Mouse (Mus musculus): Measurements from ENCODE around the gene Fam229b. TPM values are rescaled to one million over a fixed set of nuclear protein-coding genes. Genes with fewer than 3 reads are reported as not detected.

Fam229b gene
- polyA plus RNA-seq (2012; rRNA removed), result 2.3 and 3.3 TPM in 2 replicates

DNA sequence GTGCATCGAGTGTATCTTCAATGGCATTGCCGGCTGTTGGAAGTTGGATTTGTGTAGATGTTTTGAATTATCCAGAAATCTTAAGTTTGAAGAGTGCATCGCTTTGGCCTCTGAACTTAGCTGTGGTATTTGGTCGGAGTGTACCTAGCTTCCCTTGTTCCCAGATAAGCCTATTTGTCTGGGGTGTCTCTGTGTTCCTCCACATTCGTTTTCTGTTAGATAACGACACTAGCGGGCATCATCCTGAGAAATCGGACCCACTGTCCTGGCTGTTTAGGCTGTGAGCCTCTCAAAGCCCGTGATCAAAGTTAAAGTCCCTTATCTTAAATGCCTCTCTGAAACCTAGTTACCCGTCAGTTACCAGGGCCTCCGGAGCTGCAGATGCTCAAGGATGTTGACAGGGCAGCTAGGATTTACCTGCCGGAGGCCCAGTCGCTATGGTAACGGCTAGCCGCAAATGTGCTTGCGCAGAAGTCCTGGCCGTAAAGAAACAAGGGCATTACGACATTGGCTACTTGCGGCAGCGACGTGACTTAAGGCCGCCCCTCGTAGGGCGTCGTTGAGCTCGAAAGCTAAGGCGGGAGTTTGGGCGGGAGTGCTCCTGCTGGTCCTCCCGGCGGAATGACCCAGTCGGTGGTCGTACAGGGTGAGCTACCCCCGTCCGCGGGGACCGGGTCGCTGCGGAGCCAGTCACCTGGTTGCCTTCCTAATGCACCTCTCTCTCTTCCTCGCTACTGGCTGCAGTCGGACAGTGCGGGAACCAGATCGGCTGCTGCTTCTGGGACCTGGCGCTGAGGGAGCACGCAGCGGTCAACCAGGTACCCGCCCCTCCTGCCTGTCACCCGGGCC, at the start of gene Fam229b, which contains the start of gene Tube1:
Gene Fam229b, minus strand, starts transcription at position 453 of the 849 bp plus-strand sequence.
Gene Tube1, plus strand, starts transcription at position 515 of the 849 bp plus-strand sequence.

DNA sequence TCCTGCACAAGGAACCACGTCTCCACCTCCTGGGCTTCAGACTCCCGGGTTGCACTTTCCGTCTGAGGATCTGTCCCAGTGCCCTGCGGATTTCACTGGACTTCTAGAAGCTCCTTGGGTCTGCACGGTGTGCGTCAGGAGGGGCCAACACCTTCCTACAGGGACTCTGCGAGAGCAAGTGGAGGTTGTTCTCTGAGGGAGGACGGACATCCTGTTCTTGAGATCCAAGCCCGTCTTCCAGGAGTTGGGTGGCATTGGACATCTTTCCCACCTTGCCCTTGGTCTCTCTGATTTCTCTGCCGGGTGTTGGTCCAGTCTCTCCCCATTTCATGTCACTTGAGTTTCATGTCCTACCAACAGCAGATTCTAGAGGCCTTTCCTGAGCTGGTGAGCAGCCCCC, 30.0 kb upstream of the Fam229b start, which contains the start of gene Ccn6:
Gene Ccn6, minus strand, starts transcription at position 101 of the 400 bp plus-strand sequence.

Other genes with a start within 250 kb of the Fam229b start
- 33.9 and 35.7 TPM in 2 replicates for gene Lama4, start 168.4 kb downstream of the Fam229b start, polyA plus RNA-seq (2012; rRNA removed)
- 3.4 TPM in 2 replicates for gene Tube1, start 62 bp upstream of the Fam229b start, polyA plus RNA-seq (2012; rRNA removed)
- gene Ccn6, start 29.9 kb upstream of the Fam229b start, polyA plus RNA-seq (2012; rRNA removed), result 0.09 and 0.28 TPM in 2 replicates
- gene Fyn, start 234.9 kb upstream of the Fam229b start, polyA plus RNA-seq (2012; rRNA removed), result 40.6 and 50.2 TPM in 2 replicates